Mouse (Mus musculus) limb, embryonic 10.5 days (tissue): ENCODE measurements around the gene Serbp1. TPM values are rescaled to one million over a fixed set of nuclear protein-coding genes. Genes with fewer than 3 reads are reported as not detected.
"Not testable (repeated sequence)": the region's sequence is repeated elsewhere in the genome, so short reads cannot be mapped to it uniquely, and the experiment has no call there.

Experiments
- DNase-seq: peaks from one replicate; pipeline ENCODE4 v3.0.0-alpha.2; 2017; ENCODE audit warnings: low spot score
- H3K27ac ChIP-seq: fragments of 300-500 bp; sonication (generic); 2 replicates; pipeline ENCODE4 v1.5.1; 2016; ENCODE audit warnings: mild to moderate bottlenecking
- H3K27me3 ChIP-seq: fragments of 300-500 bp; sonication (generic); 2 replicates; pipeline ENCODE4 v1.6.1; 2016; ENCODE audit warnings: low read depth, mild to moderate bottlenecking; ENCODE audit not compliant: poor library complexity, severe bottlenecking
- H3K36me3 ChIP-seq: fragments of 300-500 bp; sonication (generic); 2 replicates; pipeline ENCODE4 v1.6.1; 2016; ENCODE audit warnings: mild to moderate bottlenecking, moderate library complexity
- H3K4me1 ChIP-seq: fragments of 300-500 bp; sonication (generic); 2 replicates; pipeline ENCODE4 v1.6.1; 2016
- H3K4me3 ChIP-seq: fragments of 300-500 bp; sonication (generic); 2 replicates; pipeline ENCODE4 v1.5.1; 2016; ENCODE audit warnings: mild to moderate bottlenecking, moderate library complexity
- H3K9me3 ChIP-seq: fragments of 300-500 bp; sonication (generic); replicated peaks from 2 replicates; pipeline ENCODE4 v1.6.1; 2016; ENCODE audit warnings: mild to moderate bottlenecking
- WGBS: fragments of 180-500 bp; shearing (Covaris S2); methylation state at CpG from one replicate; pipeline ENCODE4 v1.1.7; 2016; 5-methylcytosine and 5-hydroxymethylcytosine counted together
- polyA plus RNA-seq: library from polyadenylated mRNA; unstranded; fragments of >200 nt; fragmentation: Nextera tagmentation; extraction: Ambion mirVana; gene quantifications from 2 replicates; pipeline ENCODE4 v1.2.1, GENCODE M21; 2016

The Serbp1 gene
- polyA plus RNA-seq, 1 experiment from 2014 or later = 505 TPM

DNA sequence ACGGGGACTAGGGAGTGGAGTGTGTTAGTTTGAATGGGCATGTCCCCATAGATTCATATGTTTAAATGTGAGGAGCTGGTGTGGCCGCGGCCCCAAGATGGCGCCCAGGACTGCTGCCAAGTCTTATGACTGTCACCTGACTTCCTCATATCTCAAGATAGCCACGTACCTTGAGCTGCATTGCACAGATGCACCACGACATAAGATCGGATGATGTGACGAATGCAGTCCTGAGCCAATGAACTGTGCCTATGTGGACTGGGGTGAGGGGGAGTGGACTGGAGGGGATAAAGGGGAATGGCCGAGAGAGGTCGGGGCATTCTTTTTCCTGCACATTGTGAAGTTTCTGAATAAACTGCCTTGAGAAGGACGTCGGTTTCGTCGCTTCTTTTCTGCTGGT is 18.0 kb upstream of the Serbp1 start:
- not testable (repeated sequence) for H3K27ac ChIP-seq, H3K9me3 ChIP-seq, DNase-seq, H3K36me3 ChIP-seq, H3K27me3 ChIP-seq, H3K4me1 ChIP-seq, H3K4me3 ChIP-seq
- 92% methylated on average over 14 of the region's 14 CpGs for WGBS

- H3K27me3 ChIP-seq = no peaks in the 10 kb centered on the region
These were observed 17.2 kb upstream of the Serbp1 start for GRCm38 (mm10) chr6:67220731-67221130.

GRCm38 (mm10) chr6:67223082-67223481 is 14.9 kb upstream of the Serbp1 start:
- no peak for DNase-seq
- Histone ChIP-seq H3K36me3 (no peaks in the 10 kb centered on the region), H3K9me3 (no peaks in the 10 kb centered on the region), H3K27ac (no peak overlapping the region), H3K27me3 (no peaks in the 10 kb centered on the region), H3K4me1 (no peaks in the 10 kb centered on the region), H3K4me3 (no peak overlapping the region)
- WGBS = 79% methylated on average over 1 of the region's 1 CpGs

More at GRCm38 (mm10) chr6:67220731-67221130, 17.2 kb upstream of the Serbp1 start:
- Histone ChIP-seq H3K4me3 (no peak overlapping the region), H3K9me3 (no peaks in the 10 kb centered on the region), H3K36me3 (no peaks in the 10 kb centered on the region), H3K27ac (no peak overlapping the region), H3K4me1 (no peaks in the 10 kb centered on the region)
- no peak for DNase-seq

- Histone ChIP-seq H3K9me3 (no peaks in the 10 kb centered on the region), H3K36me3 (no peaks in the 10 kb centered on the region), H3K27me3 (peaks cover 4% of the 10 kb centered on the region; the same call in 1 of the 2 replicates), H3K27ac (no peak overlapping the region), H3K4me3 (no peak overlapping the region), H3K4me1 (peaks cover 3% of the 10 kb centered on the region)
- DNase-seq = no peak
- 95% methylated on average over 1 of the region's 1 CpGs for WGBS
These were observed 14.5 kb upstream of the Serbp1 start for GRCm38 (mm10) chr6:67223499-67223898.

DNA sequence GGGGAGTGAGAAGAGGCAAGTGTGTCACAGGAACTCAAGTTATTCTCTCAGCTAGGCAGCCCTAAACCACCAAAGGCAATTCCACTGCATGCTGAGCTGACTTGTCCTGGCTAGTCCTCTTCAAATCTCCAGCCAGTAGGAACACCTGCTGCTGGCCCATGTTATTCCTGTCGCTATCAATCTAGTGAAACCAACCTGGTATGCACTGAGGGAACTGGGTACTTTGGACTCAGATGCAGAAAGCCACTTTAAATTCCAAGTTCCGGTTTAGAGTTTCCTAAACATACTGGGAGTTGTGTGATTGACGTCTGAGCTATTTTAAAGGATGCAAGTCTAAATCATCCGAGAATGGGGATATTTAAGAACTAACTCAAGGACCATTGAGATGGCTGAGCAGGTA is 11.7 kb upstream of the Serbp1 start:
- Histone ChIP-seq H3K9me3 (no peaks in the 10 kb centered on the region), H3K27ac (no peak overlapping the region), H3K27me3 (peaks cover 18% of the 10 kb centered on the region; the same call in 1 of the 2 replicates), H3K36me3 (no peaks in the 10 kb centered on the region), H3K4me1 (peaks cover 17% of the 10 kb centered on the region), H3K4me3 (no peak overlapping the region)
- no peak for DNase-seq
- 72% methylated on average over 4 of the region's 4 CpGs for WGBS

GRCm38 (mm10) chr6:67228459-67229107 is 9.4 kb upstream of the Serbp1 start:
- H3K9me3 ChIP-seq = no peaks in the 10 kb centered on the region
- WGBS = 15% methylated on average over 18 of the region's 18 CpGs
- H3K27ac ChIP-seq = no peak overlapping the region
- no peaks in the 10 kb centered on the region for H3K36me3 ChIP-seq
- DNase-seq = peak; percentile 52
- peaks cover 18% of the 10 kb centered on the region; the same call in 1 of the 2 replicates for H3K27me3 ChIP-seq
- H3K4me1 ChIP-seq = peaks cover 17% of the 10 kb centered on the region
- peak overlapping the region; percentile 25; the same call in 1 of the 2 replicates for H3K4me3 ChIP-seq

- no peak for DNase-seq
- Histone ChIP-seq H3K4me1 (peaks cover 17% of the 10 kb centered on the region), H3K4me3 (no peak overlapping the region), H3K36me3 (no peaks in the 10 kb centered on the region), H3K9me3 (no peaks in the 10 kb centered on the region), H3K27ac (no peak overlapping the region), H3K27me3 (peaks cover 18% of the 10 kb centered on the region; the same call in 1 of the 2 replicates)
- 36% methylated on average over 9 of the region's 9 CpGs for WGBS
These were observed 8.5 kb upstream of the Serbp1 start for GRCm38 (mm10) chr6:67229521-67229920.

DNA sequence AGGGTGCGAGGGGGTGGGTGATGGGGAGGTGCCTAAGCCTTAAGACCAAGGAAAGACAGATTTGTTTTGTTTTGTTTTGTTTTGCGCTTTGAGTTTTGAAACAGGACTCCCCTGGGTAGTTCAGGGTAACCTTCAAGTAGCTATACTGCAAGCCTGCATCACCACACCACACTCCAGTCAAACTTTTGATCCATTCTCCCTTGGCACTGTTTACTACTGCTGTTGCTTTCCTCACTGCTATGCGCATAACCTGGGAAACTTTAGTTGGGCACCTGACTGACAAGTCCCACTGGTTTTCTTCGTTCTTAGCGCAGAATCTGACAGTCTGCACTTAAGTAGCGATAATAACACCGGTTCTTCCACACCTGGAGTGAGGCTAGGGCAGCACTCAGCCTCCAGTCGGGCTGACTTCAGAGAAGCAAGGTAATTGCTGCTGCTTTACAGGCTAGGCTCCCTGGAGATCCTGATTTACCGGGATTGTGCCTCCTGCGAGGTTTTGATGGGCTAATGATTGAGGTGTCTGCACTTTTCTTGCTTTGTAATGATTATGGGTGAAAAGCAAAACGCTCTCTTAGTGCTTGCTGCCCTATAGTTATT is 8.0 kb upstream of the Serbp1 start:
- H3K27me3 ChIP-seq = peaks cover 18% of the 10 kb centered on the region; the same call in 1 of the 2 replicates
- H3K27ac ChIP-seq = no peak overlapping the region
- H3K9me3 ChIP-seq = no peaks in the 10 kb centered on the region
- H3K36me3 ChIP-seq = no peaks in the 10 kb centered on the region
- DNase-seq = peak; percentile 42
- H3K4me3 ChIP-seq = no peak overlapping the region
- WGBS = 10% methylated on average over 11 of the region's 11 CpGs
- H3K4me1 ChIP-seq = peaks cover 17% of the 10 kb centered on the region

DNA sequence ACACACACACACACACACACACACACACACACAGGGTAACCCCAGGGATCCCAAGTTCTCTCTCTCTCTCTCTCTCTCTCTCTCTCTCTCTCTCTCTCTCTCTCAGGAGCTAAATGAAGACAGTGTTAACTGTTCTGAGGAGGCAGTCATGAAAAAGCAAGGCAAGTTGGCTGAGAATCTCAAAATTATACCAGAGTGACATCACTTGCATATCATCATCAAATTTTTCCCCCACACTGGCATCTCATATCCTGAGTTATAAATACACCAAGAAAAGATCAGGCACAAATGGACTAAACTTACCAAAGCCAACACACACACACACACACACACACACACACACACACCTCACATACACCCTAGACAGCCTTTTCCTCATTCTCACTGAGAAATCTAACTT is 7.0 kb upstream of the Serbp1 start:
- Histone ChIP-seq H3K4me1 (peaks cover 17% of the 10 kb centered on the region), H3K9me3 (no peaks in the 10 kb centered on the region), H3K27ac (no peak overlapping the region), H3K27me3 (peaks cover 18% of the 10 kb centered on the region; the same call in 1 of the 2 replicates), H3K4me3 (no peak overlapping the region), H3K36me3 (no peaks in the 10 kb centered on the region)
- DNase-seq = no peak

GRCm38 (mm10) chr6:67235649-67236048 is 2.3 kb upstream of the Serbp1 start:
- no peak for DNase-seq
- H3K27me3 ChIP-seq = no peaks in the 10 kb centered on the region
- no peaks in the 10 kb centered on the region for H3K9me3 ChIP-seq
- H3K36me3 ChIP-seq = no peaks in the 10 kb centered on the region
- H3K4me3 ChIP-seq = no peak overlapping the region
- 0 out of 2 replicates have a peak, but pooled peaks cover 3% of the 10 kb centered on the region for H3K4me1 ChIP-seq
- 88% methylated on average over 3 of the region's 3 CpGs for WGBS
- H3K27ac ChIP-seq = no peak overlapping the region

DNA sequence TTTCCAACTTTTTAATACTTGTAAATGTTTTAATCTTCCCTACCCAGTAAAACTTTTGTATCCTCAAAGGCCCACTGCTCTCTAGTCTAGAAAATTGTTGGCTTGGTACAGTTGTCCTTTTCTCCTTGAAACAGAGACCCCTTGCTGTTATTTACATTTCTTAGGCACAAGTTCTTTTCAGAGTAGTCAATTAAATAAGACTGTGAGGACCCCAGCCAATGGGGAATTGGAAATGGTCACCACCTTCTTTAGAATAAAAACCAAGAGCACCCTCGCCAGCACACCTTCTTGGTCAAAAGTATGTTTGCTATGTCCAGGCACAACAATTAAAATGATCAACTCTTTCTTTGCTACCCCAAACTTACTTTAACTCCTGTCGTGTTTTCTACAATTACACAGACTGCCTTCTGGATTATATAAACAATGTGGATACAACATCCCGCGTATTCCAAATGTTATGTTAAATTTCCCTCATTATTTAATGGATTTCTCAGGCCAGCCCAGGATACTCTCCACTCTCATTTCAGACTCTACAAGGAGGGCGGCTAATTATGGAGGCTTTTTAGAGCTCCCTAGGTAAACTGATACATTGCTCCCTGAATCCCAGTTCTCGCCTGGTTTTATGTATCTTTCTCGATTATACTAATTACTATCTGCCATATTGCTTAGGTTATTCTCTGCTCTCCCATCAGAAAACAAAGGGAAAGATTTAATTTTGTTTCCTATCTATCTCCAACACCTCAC is 1.3 kb upstream of the Serbp1 start:
- WGBS = 86% methylated on average over 7 of the region's 7 CpGs

DNA sequence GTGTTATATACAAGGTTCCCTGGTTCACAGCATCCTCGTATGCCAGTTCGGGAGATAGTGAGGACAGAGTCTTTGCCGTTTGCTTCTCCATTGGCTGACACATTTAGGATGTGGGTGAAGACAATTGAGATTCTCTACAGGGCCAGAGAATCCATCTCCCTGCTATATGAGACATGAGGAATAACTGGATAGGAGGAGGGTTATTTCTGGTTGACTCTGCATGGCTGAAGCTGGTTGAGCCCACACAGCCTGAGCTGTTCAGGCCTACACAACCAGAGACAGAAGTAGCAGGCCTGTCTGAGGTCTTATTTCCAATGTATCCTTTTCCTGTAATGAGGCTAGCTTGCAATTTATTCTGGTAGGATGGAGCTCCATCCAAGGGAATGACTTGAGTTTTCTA is 3.3 kb downstream of the Serbp1 start:
- Histone ChIP-seq H3K4me3 (no peak overlapping the region), H3K27ac (no peak overlapping the region), H3K36me3 (no peaks in the 10 kb centered on the region), H3K27me3 (no peaks in the 10 kb centered on the region), H3K9me3 (no peaks in the 10 kb centered on the region), H3K4me1 (0 out of 2 replicates have a peak, but pooled peaks cover 3% of the 10 kb centered on the region)
- WGBS = 90% methylated on average over 3 of the region's 3 CpGs
- DNase-seq = no peak

More for the DNA sequence above, 1.3 kb upstream of the Serbp1 start:
- H3K27me3 ChIP-seq = no peaks in the 10 kb centered on the region
- H3K4me3 ChIP-seq = no peak overlapping the region
- H3K4me1 ChIP-seq = 0 out of 2 replicates have a peak, but pooled peaks cover 3% of the 10 kb centered on the region
- no peaks in the 10 kb centered on the region for H3K9me3 ChIP-seq
- no peak for DNase-seq
- no peak overlapping the region for H3K27ac ChIP-seq
- no peaks in the 10 kb centered on the region for H3K36me3 ChIP-seq
